9 mouse cellular contexts compared by ENCODE assay signal in the genomic region with DNA sequence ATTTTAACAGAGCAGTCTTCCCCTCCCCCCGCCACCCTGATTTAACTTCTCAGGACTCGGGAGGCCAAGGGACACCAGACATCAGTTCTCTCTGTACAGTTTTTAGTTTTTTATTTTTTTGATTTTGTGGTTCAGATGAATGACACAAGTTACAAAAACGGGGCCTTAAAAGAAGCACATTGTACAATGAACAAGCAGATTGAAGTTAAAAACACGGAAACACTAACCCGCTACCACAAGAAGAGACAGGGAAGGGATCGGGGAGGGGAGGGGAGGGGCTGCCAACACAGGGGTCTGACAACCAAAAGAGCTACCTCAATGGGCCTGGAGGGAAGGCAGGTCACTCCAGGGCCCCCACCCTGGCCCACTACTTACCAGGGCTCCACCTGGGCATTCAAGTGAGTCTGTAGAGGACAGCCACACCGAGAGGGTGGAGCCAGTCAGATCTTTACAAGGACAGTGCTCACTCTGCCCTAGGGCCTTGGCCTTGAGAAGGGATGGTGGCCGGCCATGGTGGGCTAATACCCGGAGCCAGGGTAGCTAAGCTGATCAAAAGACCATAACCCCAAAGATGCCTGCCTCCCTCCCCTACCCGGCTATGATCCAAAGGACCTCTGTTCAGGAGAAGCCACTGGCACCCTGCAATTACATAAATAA. TPM values are rescaled to one million over a fixed set of nuclear protein-coding genes. Genes with fewer than 3 reads are reported as not detected.
DNase-seq lines count a peak whose midpoint lies in the region; ATAC-seq and TF ChIP-seq lines count a peak whose summit lies in the region.
"Had no signal": no experiment of that assay in that cellular context is flagged by ENCODE, and none has a peak within 500 bp of the region (broad histone marks: within the 10 kb centered on the region; RNA-seq: fewer than 3 reads in every experiment).

No protein-coding gene starts in this region.

- no peak for DNase-seq in intestine, embryonic 14.5 days (ENCODE audit: low spot score)
- DNase-seq in CD4-positive helper T cell, adult 2 months (ENCODE audit: low read depth, low spot score), result peak; percentile 36
- no peak for DNase-seq in urinary bladder, postnatal 10 days (ENCODE audit: low spot score)
- DNase-seq in kidney, postnatal 36 days, result no peak
- DNase-seq: thymus, postnatal 14 days had no signal

- ATAC-seq in intestine, embryonic 14.5 days (replicated peaks; ENCODE audit: low FRiP score, low TSS enrichment, low read depth), result peak; percentile 54; the same call in 1 of the 2 replicates
- ATAC-seq in intestine, postnatal 0 days, result no peak
- peak; percentile 23 for ATAC-seq in common myeloid progenitor, adult 5-6 weeks (replicated peaks; ENCODE audit: low read depth, poor library complexity, severe bottlenecking)
- no peak for ATAC-seq in hindbrain, embryonic 12.5 days (ENCODE audit: low FRiP score)
- ATAC-seq: lung, postnatal 0 days had no signal

- peaks cover 32% of the 10 kb centered on the region for H3K36me3 ChIP-seq in intestine, embryonic 14.5 days (ENCODE audit: control insufficient read depth, insufficient read depth, low read length)
- H3K36me3 ChIP-seq in intestine, postnatal 0 days (ENCODE audit: control insufficient read depth, insufficient read depth), result peaks cover 17% of the 10 kb centered on the region
- peaks cover 36% of the 10 kb centered on the region for H3K36me3 ChIP-seq in hindbrain, embryonic 12.5 days

- 64% methylated on average over 10 of the region's 10 CpGs for WGBS in intestine, embryonic 14.5 days
- 66% methylated on average over 10 of the region's 10 CpGs for WGBS in intestine, postnatal 0 days
- 51% methylated on average over 10 of the region's 10 CpGs for WGBS in hindbrain, embryonic 12.5 days

- H3K27ac ChIP-seq in intestine, embryonic 14.5 days (ENCODE audit: low read depth), result no peak overlapping the region
- no peak overlapping the region for H3K27ac ChIP-seq in intestine, postnatal 0 days (ENCODE audit: low read depth, low read length)
- H3K27ac ChIP-seq in hindbrain, embryonic 12.5 days, result peak overlapping the region; percentile 40

- 0 out of 2 replicates have a peak, but pooled peaks cover 5% of the 10 kb centered on the region for H3K4me1 ChIP-seq in intestine, embryonic 14.5 days (replicated peaks; ENCODE audit: control insufficient read depth, insufficient read depth, low read length)
- no peaks in the 10 kb centered on the region for H3K4me1 ChIP-seq in intestine, postnatal 0 days (replicated peaks; ENCODE audit: control insufficient read depth, insufficient read depth, low read length)
- peaks cover 23% of the 10 kb centered on the region for H3K4me1 ChIP-seq in hindbrain, embryonic 12.5 days

- no peak for TF ChIP-seq CTCF in intestine, postnatal 0 days (IDR thresholded peaks at IDR 0.05; ENCODE audit: low read depth)

- no peaks in the 10 kb centered on the region for H3K9me3 ChIP-seq in intestine, embryonic 14.5 days (ENCODE audit: control insufficient read depth, low read length)
- H3K9me3 ChIP-seq in intestine, postnatal 0 days (ENCODE audit: control insufficient read depth), result no peaks in the 10 kb centered on the region
- no peaks in the 10 kb centered on the region for H3K9me3 ChIP-seq in hindbrain, embryonic 12.5 days (replicated peaks)

- H3K9ac ChIP-seq in intestine, embryonic 14.5 days (ENCODE audit: low read length), result no peak overlapping the region
- no peak overlapping the region for H3K9ac ChIP-seq in intestine, postnatal 0 days (ENCODE audit: low read depth, low read length)
- no peak overlapping the region for H3K9ac ChIP-seq in hindbrain, embryonic 12.5 days

- no peak overlapping the region for H3K4me3 ChIP-seq in intestine, embryonic 14.5 days (ENCODE audit: low read depth, low read length)
- no peak overlapping the region for H3K4me3 ChIP-seq in intestine, postnatal 0 days (ENCODE audit: low read depth, low read length)
- H3K4me3 ChIP-seq in hindbrain, embryonic 12.5 days, result no peak overlapping the region

- no peak overlapping the region for H3K4me2 ChIP-seq in intestine, embryonic 14.5 days (ENCODE audit: low read length)
- no peak overlapping the region for H3K4me2 ChIP-seq in intestine, postnatal 0 days (replicated peaks; ENCODE audit: low read depth)
- no peak overlapping the region for H3K4me2 ChIP-seq in hindbrain, embryonic 12.5 days (replicated peaks)

- H3K27me3 ChIP-seq in intestine, embryonic 14.5 days (replicated peaks; ENCODE audit: control insufficient read depth, insufficient read depth, low read length), result no peaks in the 10 kb centered on the region
- H3K27me3 ChIP-seq in intestine, postnatal 0 days (replicated peaks; ENCODE audit: control insufficient read depth, insufficient read depth, low read length), result no peaks in the 10 kb centered on the region
- H3K27me3 ChIP-seq in hindbrain, embryonic 12.5 days, result no peaks in the 10 kb centered on the region

RNA-seq across cellular contexts. Expression of gene Zfp574, which starts 15.0 kb away (rescaled TPM):
- 21.9 and 24.8 TPM in 2 replicates for polyA plus RNA-seq in intestine, embryonic 14.5 days (2014; fragmentation: Nextera tagmentation; extraction: Ambion mirVana)
- 11.6 and 12.1 TPM in 2 replicates for polyA plus RNA-seq in intestine, postnatal 0 days (2015; fragmentation: Nextera tagmentation; extraction: Ambion mirVana)
- total RNA-seq in common myeloid progenitor, adult 5-6 weeks (2017), result 4.8 and 8.4 TPM in 2 replicates
- polyA plus RNA-seq in hindbrain, embryonic 12.5 days (2016; fragmentation: Nextera tagmentation; extraction: Ambion mirVana), result 39.8 and 40.8 TPM in 2 replicates

RNA-seq across cellular contexts. Expression of gene Grik5, which starts 15.2 kb away (rescaled TPM):
- 7.0 and 8.8 TPM in 2 replicates for polyA plus RNA-seq in intestine, embryonic 14.5 days (2014; fragmentation: Nextera tagmentation; extraction: Ambion mirVana)
- polyA plus RNA-seq in intestine, postnatal 0 days (2015; fragmentation: Nextera tagmentation; extraction: Ambion mirVana), result 1.3 TPM in 2 replicates
- total RNA-seq in common myeloid progenitor, adult 5-6 weeks (2017), result 10.4 and 11.5 TPM in 2 replicates
- polyA plus RNA-seq in hindbrain, embryonic 12.5 days (2016; fragmentation: Nextera tagmentation; extraction: Ambion mirVana), result 16.5 and 17.1 TPM in 2 replicates

Comparison
In these comparisons a context has a peak if more than half of its experiments do, and no peak if none do; other contexts are left out.
1. ATAC-seq: peak in intestine, embryonic 14.5 days (single experiment) and common myeloid progenitor, adult 5-6 weeks (single experiment); none in intestine, postnatal 0 days (single experiment) and hindbrain, embryonic 12.5 days (single experiment).